Mouse (Mus musculus): ENCODE measurements around the gene Runx2.

DNA sequence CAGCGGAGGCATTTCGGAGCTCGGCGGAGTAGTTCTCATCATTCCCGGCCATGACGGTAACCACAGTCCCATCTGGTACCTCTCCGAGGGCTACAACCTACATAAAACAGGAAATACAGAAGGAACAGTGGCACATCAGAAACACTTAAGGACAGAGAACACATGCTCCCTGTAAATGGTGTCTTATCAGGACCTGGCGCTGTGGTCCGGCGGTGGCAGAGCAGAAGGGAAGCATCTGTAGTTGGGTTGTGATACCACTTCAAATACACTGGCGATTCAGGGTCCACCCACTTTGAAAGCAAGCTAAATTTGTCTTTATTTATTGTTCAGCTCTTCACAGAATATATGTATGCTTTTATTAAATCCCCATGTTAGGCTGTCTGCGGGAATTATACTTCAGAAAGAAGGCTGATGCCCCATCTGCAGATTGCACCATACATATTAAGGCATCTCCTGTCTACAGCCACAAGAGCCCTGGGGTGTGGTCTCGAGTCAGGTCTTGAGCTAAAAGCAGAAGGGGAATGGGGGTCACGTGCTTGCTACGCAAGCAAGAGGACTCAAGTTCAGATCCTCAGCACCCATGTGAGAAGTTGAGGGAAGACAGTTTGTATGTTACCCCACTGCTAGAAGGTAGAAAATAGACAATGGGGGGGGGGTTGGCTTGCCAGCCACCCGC, 89.7 kb downstream of the Runx2 start:
- TF ChIP-seq CHD2 (IDR thresholded peaks at IDR 0.05; ENCODE audit: low read depth, low read length), result no peak
- no peak for TF ChIP-seq ZNF384 (IDR thresholded peaks at IDR 0.05; ENCODE audit: low read depth, low read length)
- no peak for TF ChIP-seq ZC3H11A (IDR thresholded peaks at IDR 0.05; ENCODE audit: borderline replicate concordance, low read depth, low read length)
- TF ChIP-seq HCFC1 (IDR thresholded peaks at IDR 0.05; ENCODE audit: borderline replicate concordance, insufficient read depth, low read length), result no peak

All from ES-E14 (cell line).